Mouse (Mus musculus) monocyte, adult 5-6 weeks (primary cell): ENCODE data around the gene Gm11032. TPM values are rescaled to one million over a fixed set of nuclear protein-coding genes. Genes with fewer than 3 reads are reported as not detected.

ENCODE experiments used
- ATAC-seq: fragments of 153-309, 156-312 bp; replicated peaks from 2 replicates; pipeline ENCODE4 v1.8.0; 2017; ENCODE audit warnings: mild to moderate bottlenecking; ENCODE audit not compliant: low TSS enrichment, insufficient number of reproducible peaks, severe bottlenecking, poor library complexity, low FRiP score
- total RNA-seq: library from RNA; stranded (forward); fragments of 200-1000, 200-491, 200-594 nt; gene quantifications from 3 replicates; pipeline ENCODE4 v1.2.3, GENCODE M21; 2017

Gene Gm11032
- total RNA-seq, 1 experiment from 2014 or later: not detected

DNA sequence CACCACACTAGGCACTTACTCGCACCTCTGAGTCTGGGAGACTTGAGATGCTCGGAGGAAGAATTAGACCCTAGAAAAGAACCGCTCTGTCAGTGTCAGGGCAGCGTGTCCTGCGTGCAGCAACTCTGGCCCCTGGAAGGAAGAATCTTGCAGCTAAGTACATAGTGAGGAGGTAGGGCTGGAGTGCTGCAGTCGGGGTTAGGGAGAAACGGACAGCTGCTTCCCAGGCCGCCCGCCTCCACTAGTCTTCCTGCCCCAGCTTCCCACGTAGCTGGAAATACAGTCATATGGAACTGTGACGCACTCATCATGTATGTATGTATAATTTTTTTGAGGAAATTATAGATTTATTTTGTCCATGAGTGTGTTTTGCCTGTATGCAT is 42.6 kb downstream of the Gm11032 start:
- ATAC-seq: no peak

Other genes starting within 250 kb of the Gm11032 start
- gene Hormad2, start 179.0 kb upstream of the Gm11032 start, total RNA-seq: not detected in 3 replicates
- gene Mtmr3, start 25.2 kb upstream of the Gm11032 start, total RNA-seq: 89.9 to 98.0 TPM (median 96.8 TPM) in 3 replicates
- 7.7 to 20.2 TPM (median 10.4 TPM) in 3 replicates for gene Ascc2, start 17.7 kb downstream of the Gm11032 start, total RNA-seq
- 46.1 to 75.5 TPM (median 70.1 TPM) in 3 replicates for gene Uqcr10, start 84.3 kb downstream of the Gm11032 start, total RNA-seq
- gene Zmat5, start 84.6 kb downstream of the Gm11032 start, total RNA-seq: 5.9 to 15.2 TPM (median 8.8 TPM) in 3 replicates
- gene Cabp7, start 126.7 kb downstream of the Gm11032 start, total RNA-seq: 0.85 TPM in 1 of 3 replicates, not detected in the others
- gene Nf2, start 229.5 kb downstream of the Gm11032 start, total RNA-seq: 40.6 to 78.6 TPM (median 70.4 TPM) in 3 replicates